Mouse (Mus musculus): ENCODE data around the gene Gm6657. TPM values are rescaled to one million over a fixed set of nuclear protein-coding genes. Genes with fewer than 3 reads are reported as not detected.
A peak's percentile ranks its signal among the peaks of the same experiment; 100 is the strongest.

Gene Gm6657
- polyA plus RNA-seq, 1 experiment from 2014 or later: not detected

DNA sequence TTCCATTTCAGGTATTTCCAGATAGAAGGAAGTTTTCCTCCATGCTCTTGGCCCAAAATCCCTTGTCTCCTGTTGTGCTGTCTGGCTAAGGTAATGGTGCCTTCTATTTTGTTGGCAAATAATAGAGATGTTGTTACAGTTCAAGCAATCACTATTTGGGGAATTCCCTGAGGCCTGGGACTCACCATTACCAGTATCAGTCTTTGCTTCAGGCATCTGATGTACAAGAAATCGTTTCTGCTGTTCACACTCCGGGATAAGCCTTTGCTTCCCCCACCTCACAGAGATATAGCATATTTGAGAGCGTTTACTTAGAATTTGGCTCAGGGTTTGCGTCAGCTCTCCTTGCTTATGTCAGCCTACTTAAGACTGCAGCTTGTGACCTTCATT is 12.5 kb downstream of the Gm6657 start:
- H3K4me2 ChIP-seq (ENCODE audit: low read depth, low read length, severe bottlenecking): no peak overlapping the region
- DNase-seq (ENCODE audit: low spot score): no peak
- H3K4me1 ChIP-seq (replicated peaks; ENCODE audit: control insufficient read depth, insufficient read depth, low read length): no peaks in the 10 kb centered on the region
- no peak for ATAC-seq (replicated peaks; ENCODE audit: low FRiP score)
- H3K36me3 ChIP-seq (ENCODE audit: control insufficient read depth, insufficient read depth, low read length): no peaks in the 10 kb centered on the region
- H3K27me3 ChIP-seq (ENCODE audit: control insufficient read depth, insufficient read depth, low read length): no peaks in the 10 kb centered on the region
- H3K4me3 ChIP-seq (ENCODE audit: low read depth, low read length): no peak overlapping the region
- H3K9me3 ChIP-seq (ENCODE audit: control insufficient read depth, low read length): no peaks in the 10 kb centered on the region
- no peak overlapping the region for H3K27ac ChIP-seq (ENCODE audit: low read depth, low read length)
- H3K9ac ChIP-seq (ENCODE audit: low read length): no peak overlapping the region
- 86% methylated on average over 4 of the region's 4 CpGs for WGBS

DNA sequence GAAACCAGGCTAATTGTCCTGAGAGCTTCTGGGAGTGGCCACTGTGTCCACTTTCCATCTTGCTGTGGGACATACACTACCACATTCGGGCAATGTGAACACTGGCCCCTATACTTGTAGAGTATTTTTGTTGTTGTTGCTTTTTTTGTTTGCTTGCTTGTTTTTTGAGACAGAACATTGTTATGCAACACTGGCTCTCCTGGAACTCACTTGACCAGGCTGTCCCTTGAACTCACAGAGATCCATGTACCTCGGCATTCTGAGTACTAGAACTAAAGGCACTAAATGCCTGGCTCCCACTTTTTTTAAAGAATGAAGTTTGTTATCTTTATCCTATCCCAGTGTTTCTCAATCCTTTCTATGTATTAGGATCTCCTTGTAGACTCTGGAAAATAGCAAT is 15.8 kb downstream of the Gm6657 start:
- Histone ChIP-seq H3K27me3 (ENCODE audit: control insufficient read depth, insufficient read depth, low read length) (no peaks in the 10 kb centered on the region), H3K4me2 (ENCODE audit: low read depth, low read length, severe bottlenecking) (no peak overlapping the region), H3K27ac (ENCODE audit: low read depth, low read length) (no peak overlapping the region), H3K36me3 (ENCODE audit: control insufficient read depth, insufficient read depth, low read length) (no peaks in the 10 kb centered on the region), H3K9me3 (ENCODE audit: control insufficient read depth, low read length) (no peaks in the 10 kb centered on the region), H3K4me1 (replicated peaks; ENCODE audit: control insufficient read depth, insufficient read depth, low read length) (no peaks in the 10 kb centered on the region), H3K9ac (ENCODE audit: low read length) (no peak overlapping the region), H3K4me3 (ENCODE audit: low read depth, low read length) (no peak overlapping the region)
- no peak for DNase-seq (ENCODE audit: low spot score)
- WGBS: 86% methylated on average over 2 of the region's 2 CpGs
- ATAC-seq (replicated peaks; ENCODE audit: low FRiP score): no peak

DNA sequence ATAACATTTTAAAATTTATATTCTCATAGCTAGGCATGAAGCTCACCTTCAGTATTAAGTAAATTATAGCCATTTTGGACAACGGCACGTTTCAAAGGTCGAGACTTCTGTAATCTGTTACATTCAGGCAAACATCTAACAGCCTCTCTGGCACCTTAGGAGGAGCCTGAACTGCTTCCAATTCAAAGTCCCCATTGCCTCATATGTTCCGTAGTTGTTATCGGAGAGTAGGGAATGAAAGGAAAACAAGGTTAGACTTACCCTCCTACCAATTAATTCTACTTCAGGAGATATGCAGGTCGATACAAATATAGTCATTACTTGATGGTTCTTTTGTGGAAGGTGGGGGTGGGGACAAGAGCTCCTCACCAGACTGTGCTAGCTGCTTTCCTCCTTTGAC is 21.4 kb downstream of the Gm6657 start:
- no peak for DNase-seq (ENCODE audit: low spot score)
- ATAC-seq (replicated peaks; ENCODE audit: low FRiP score): no peak
- Histone ChIP-seq H3K9ac (ENCODE audit: low read length) (no peak overlapping the region), H3K27ac (ENCODE audit: low read depth, low read length) (no peak overlapping the region), H3K36me3 (ENCODE audit: control insufficient read depth, insufficient read depth, low read length) (no peaks in the 10 kb centered on the region), H3K4me2 (ENCODE audit: low read depth, low read length, severe bottlenecking) (no peak overlapping the region), H3K4me1 (replicated peaks; ENCODE audit: control insufficient read depth, insufficient read depth, low read length) (no peaks in the 10 kb centered on the region), H3K27me3 (ENCODE audit: control insufficient read depth, insufficient read depth, low read length) (no peaks in the 10 kb centered on the region), H3K9me3 (ENCODE audit: control insufficient read depth, low read length) (no peaks in the 10 kb centered on the region), H3K4me3 (ENCODE audit: low read depth, low read length) (no peak overlapping the region)
- 80% methylated on average over 6 of the region's 6 CpGs for WGBS

DNA sequence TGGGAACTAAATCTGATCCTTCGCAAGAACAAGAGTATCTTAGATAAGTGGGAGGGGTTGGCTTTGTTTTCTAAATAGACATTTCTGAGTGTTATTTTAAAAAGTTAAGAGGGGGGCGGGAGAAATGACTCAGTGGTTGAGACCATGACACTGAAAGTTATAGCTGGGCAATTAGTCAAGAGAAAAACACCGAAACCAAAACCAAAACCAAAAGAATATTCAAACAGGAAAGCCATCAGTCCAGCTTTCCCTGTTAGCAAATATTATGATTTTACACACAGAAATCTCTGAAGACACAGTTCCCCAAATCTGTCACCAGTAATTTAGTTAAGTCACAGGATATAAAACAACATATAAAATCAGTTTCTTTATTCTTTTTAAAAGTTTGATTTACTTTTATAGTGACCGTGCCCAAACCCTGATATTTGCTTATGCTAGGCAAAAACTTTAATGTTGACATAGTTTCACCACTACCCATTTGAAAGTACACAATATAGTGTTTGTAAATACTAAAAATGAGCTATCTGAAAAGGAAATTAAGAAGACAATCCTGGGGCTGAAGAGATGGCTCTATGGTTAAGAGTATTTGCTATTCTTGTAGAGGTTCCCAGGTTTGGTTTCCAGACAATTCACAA is 25.3 kb downstream of the Gm6657 start:
- 93% methylated on average over 4 of the region's 4 CpGs for WGBS
- no peak overlapping the region for H3K9ac ChIP-seq (ENCODE audit: low read length)
- H3K4me2 ChIP-seq (ENCODE audit: low read depth, low read length, severe bottlenecking): no peak overlapping the region
- no peaks in the 10 kb centered on the region for H3K9me3 ChIP-seq (ENCODE audit: control insufficient read depth, low read length)
- no peaks in the 10 kb centered on the region for H3K36me3 ChIP-seq (ENCODE audit: control insufficient read depth, insufficient read depth, low read length)
- H3K27ac ChIP-seq (ENCODE audit: low read depth, low read length): no peak overlapping the region
- no peak overlapping the region for H3K4me3 ChIP-seq (ENCODE audit: low read depth, low read length)
- DNase-seq (ENCODE audit: low spot score): no peak
- no peaks in the 10 kb centered on the region for H3K27me3 ChIP-seq (ENCODE audit: control insufficient read depth, insufficient read depth, low read length)
- no peak for ATAC-seq (replicated peaks; ENCODE audit: low FRiP score)
- no peaks in the 10 kb centered on the region for H3K4me1 ChIP-seq (replicated peaks; ENCODE audit: control insufficient read depth, insufficient read depth, low read length)

DNA sequence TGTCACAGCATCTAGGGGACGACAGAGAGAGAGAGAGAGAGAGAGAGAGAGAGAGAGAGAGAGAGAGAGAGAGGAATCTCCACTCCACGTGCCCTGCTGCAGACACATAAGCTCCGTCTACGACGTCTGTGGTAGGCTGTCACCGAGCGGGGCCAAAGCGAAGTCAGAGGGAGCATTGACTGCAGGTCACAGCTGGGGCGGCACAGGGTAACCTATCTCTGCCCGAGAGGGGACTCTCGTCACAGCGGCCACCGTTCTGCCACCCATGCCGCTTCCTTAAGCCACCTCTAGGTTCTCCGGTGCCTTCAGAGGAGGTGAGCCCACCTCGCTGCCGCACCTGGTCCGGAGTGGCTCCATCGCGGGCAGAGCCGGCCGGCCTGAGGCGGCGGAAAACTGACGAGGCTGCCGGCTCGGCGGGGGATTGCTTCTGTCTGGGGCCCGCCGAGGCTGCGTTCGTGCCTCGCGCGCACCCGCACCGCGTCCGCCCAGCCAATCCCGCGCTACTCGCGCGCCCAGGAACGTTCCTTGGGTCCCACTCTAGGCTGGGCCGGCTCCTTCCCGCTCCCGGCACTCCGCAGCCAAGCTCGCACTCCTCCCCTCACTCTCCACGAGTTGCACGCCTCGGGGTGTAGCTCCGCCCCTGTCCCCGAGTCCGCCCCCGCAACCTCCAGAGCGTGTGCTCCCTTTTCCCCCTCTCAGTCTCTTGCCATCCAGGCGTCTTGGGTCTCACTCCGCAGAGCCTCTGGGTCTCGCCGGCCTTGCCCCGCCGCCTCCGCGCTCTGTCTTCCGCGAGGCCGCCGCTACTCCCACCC is 31.9 kb downstream of the Gm6657 start, which contains the start of gene Gphn:
Gphn (plus strand) TSS at position 673 of the 812 bp plus-strand sequence.
- Histone ChIP-seq H3K4me3 (ENCODE audit: low read depth, low read length) (peak within 1 kb of the TSS; percentile 63), H3K9ac (ENCODE audit: low read length) (peak within 1 kb of the TSS; percentile 74), H3K4me1 (replicated peaks; ENCODE audit: control insufficient read depth, insufficient read depth, low read length) (no peaks in the 10 kb centered on the region; the same call in 1 of the 2 replicates), H3K4me2 (ENCODE audit: low read depth, low read length, severe bottlenecking) (peak within 1 kb of the TSS; percentile 75), H3K27me3 (ENCODE audit: control insufficient read depth, insufficient read depth, low read length) (no peaks in the 10 kb centered on the region), H3K27ac (ENCODE audit: low read depth, low read length) (peak within 1 kb of the TSS; percentile 97), H3K36me3 (ENCODE audit: control insufficient read depth, insufficient read depth, low read length) (no peaks in the 10 kb centered on the region), H3K9me3 (ENCODE audit: control insufficient read depth, low read length) (no peaks in the 10 kb centered on the region)
- under 1% methylated on average over 55 of the region's 70 CpGs for WGBS
- peak; percentile 96 for ATAC-seq (replicated peaks; ENCODE audit: low FRiP score)
- peak; percentile 95 for DNase-seq (ENCODE audit: low spot score)

DNA sequence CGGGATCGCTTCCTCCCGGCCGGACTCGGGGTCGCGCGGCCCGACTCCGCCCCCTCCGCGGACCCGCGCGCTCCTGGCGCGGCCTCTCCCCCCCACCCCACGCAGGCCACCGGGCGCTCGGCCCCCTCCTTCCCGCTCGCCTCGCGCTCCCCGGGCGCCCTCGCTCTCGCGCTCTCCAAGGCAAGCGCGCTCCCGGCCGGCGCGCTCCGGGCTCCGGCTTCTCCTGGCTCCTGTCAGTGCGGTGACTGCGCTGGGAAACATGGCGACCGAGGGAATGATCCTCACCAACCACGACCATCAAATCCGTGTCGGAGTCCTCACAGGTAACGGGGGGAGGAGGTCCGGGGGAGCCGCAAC is 32.5 kb downstream of the Gm6657 start:
- Histone ChIP-seq H3K27me3 (ENCODE audit: control insufficient read depth, insufficient read depth, low read length) (no peaks in the 10 kb centered on the region), H3K9ac (ENCODE audit: low read length) (peak overlapping the region; percentile 74), H3K9me3 (ENCODE audit: control insufficient read depth, low read length) (no peaks in the 10 kb centered on the region), H3K4me2 (ENCODE audit: low read depth, low read length, severe bottlenecking) (peak overlapping the region; percentile 75), H3K4me3 (ENCODE audit: low read depth, low read length) (peak overlapping the region; percentile 63), H3K27ac (ENCODE audit: low read depth, low read length) (peak overlapping the region; percentile 97), H3K36me3 (ENCODE audit: control insufficient read depth, insufficient read depth, low read length) (no peaks in the 10 kb centered on the region), H3K4me1 (replicated peaks; ENCODE audit: control insufficient read depth, insufficient read depth, low read length) (no peaks in the 10 kb centered on the region; the same call in 1 of the 2 replicates)
- DNase-seq (ENCODE audit: low spot score) (no peak), ATAC-seq (replicated peaks; ENCODE audit: low FRiP score) (peak; percentile 89)
- under 1% methylated on average over 46 of the region's 48 CpGs for WGBS

DNA sequence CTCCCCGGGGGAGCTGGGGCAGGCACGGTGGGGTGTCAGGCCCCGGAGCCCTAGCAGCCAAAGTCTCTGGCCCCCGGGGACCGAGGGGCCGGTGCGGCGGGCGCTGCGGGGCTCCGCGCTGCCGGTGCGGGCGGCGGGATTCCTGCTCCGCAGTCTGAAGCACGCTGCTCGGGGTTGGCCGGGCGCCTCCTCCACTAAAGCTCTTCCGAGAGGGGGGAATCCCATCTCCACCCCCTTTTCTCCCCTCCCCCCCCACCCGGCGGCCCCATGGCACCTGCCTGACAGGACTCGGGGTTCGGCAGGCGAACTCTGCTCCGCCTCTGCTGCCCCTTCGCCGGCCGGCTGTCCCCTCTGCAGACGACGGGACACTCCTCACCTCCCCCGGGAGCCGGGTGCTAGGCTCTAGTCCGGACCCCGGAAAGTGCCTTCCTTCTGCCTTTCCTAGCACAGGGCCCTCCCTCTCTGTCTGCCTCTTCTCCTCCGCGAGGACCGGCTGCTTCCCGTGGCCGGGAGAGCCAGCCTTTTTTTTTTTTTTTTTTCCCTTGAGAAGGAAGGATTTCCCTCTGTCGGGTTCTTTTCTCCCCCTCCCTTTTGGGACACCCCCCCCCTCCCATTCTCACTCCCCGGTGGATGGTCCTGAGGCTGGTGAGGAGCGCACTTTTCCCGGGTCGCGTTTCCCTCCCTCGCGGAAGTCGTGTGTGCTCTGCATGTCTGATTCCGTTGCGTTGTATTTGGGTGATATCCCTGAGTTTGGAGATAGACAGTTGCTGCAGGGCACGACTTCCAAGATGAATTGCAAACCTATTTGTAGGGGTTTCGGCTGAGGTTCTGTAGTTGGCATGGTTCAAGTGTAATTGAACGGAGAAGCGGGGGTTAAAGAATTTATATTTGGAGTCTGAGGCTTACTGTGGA is 33.2 kb downstream of the Gm6657 start:
- no peaks in the 10 kb centered on the region; the same call in 1 of the 2 replicates for H3K4me1 ChIP-seq (replicated peaks; ENCODE audit: control insufficient read depth, insufficient read depth, low read length)
- peak; percentile 53 for ATAC-seq (replicated peaks; ENCODE audit: low FRiP score)
- WGBS: under 1% methylated on average over 43 of the region's 57 CpGs

DNA sequence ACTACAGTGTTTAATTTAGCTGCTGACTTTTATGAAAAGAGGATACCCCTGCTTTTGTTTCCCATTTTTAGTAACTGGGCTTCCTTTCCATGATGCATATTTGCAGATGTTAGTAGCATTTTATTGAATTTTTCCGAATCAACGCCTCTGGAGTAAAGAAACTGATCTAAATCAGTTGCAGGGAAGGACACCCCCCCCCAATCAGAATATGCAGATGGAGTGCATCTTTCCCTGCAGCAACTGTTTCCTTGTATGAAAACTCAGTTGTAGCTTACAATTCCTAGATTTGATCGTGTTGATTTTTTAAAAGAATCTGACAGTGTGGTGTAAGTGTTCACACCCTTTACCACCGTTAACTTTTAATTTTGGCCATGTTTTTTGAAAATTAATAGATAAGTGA is 34.1 kb downstream of the Gm6657 start:
- no peaks in the 10 kb centered on the region for H3K36me3 ChIP-seq (ENCODE audit: control insufficient read depth, insufficient read depth, low read length)
- H3K4me2 ChIP-seq (ENCODE audit: low read depth, low read length, severe bottlenecking): peak overlapping the region; percentile 75; the same call in 1 of the 2 replicates
- no peak overlapping the region; the same call in 1 of the 2 replicates for H3K9ac ChIP-seq (ENCODE audit: low read length)
- 41% methylated on average over 4 of the region's 4 CpGs for WGBS
- no peak overlapping the region for H3K27ac ChIP-seq (ENCODE audit: low read depth, low read length)
- H3K9me3 ChIP-seq (ENCODE audit: control insufficient read depth, low read length): no peaks in the 10 kb centered on the region
- H3K27me3 ChIP-seq (ENCODE audit: control insufficient read depth, insufficient read depth, low read length): no peaks in the 10 kb centered on the region
- H3K4me1 ChIP-seq (replicated peaks; ENCODE audit: control insufficient read depth, insufficient read depth, low read length): no peaks in the 10 kb centered on the region; the same call in 1 of the 2 replicates
- H3K4me3 ChIP-seq (ENCODE audit: low read depth, low read length): peak overlapping the region; percentile 63; the same call in 1 of the 2 replicates
- ATAC-seq (replicated peaks; ENCODE audit: low FRiP score) (no peak), DNase-seq (ENCODE audit: low spot score) (no peak)

More for the DNA sequence above, 33.2 kb downstream of the Gm6657 start:
- Histone ChIP-seq H3K9me3 (ENCODE audit: control insufficient read depth, low read length) (no peaks in the 10 kb centered on the region), H3K36me3 (ENCODE audit: control insufficient read depth, insufficient read depth, low read length) (no peaks in the 10 kb centered on the region), H3K4me3 (ENCODE audit: low read depth, low read length) (peak overlapping the region; percentile 63), H3K27ac (ENCODE audit: low read depth, low read length) (peak overlapping the region; percentile 97), H3K9ac (ENCODE audit: low read length) (peak overlapping the region; percentile 74), H3K27me3 (ENCODE audit: control insufficient read depth, insufficient read depth, low read length) (no peaks in the 10 kb centered on the region), H3K4me2 (ENCODE audit: low read depth, low read length, severe bottlenecking) (peak overlapping the region; percentile 75)
- peak; percentile 77 for DNase-seq (ENCODE audit: low spot score)

Data from forebrain, embryonic 11.5 days (tissue).